Mouse (Mus musculus) testis, postnatal 14 days (tissue): ENCODE data around the gene Slc27a2.
"Not testable (repeated sequence)": the region's sequence is repeated elsewhere in the genome, so short reads cannot be mapped to it uniquely, and the experiment has no call there.

Source experiments
- DNase-seq: peaks from one replicate; pipeline ENCODE4 v3.0.0; 2021; ENCODE audit warnings: low spot score

Gene Slc27a2

DNA sequence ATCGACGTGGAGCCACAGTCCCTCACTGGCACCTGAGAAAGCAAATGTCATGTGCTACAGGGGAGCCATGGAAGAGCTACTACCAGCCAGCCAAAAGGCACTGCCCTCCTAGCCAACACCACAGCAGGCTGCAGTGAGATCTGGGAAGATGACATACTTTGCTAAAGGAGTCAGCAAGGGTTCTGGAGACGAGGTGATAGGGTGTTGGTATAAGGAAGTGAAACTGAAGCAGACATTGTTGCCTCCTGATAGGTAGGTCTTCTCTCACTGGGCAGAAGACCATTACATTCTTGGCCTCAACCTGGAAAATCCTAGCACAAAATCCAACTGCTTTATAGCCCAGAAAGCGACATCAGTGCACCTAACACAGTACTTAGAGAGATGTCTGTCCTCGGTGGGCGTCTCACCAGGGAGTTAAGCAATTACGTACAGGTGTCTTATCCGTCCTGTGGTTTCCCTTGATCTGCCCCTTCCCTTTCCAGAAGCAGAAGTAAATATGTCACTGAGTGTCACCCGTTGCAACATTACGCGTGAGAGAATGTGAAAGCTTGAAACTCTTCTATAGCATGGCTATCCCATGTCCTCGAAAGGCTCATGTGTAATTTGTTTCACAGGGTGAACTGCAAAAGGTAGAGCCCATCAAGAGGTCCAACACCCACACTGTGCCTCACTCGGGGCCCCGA is 49.9 kb downstream of the Slc27a2 start:
- no peak for DNase-seq

DNA sequence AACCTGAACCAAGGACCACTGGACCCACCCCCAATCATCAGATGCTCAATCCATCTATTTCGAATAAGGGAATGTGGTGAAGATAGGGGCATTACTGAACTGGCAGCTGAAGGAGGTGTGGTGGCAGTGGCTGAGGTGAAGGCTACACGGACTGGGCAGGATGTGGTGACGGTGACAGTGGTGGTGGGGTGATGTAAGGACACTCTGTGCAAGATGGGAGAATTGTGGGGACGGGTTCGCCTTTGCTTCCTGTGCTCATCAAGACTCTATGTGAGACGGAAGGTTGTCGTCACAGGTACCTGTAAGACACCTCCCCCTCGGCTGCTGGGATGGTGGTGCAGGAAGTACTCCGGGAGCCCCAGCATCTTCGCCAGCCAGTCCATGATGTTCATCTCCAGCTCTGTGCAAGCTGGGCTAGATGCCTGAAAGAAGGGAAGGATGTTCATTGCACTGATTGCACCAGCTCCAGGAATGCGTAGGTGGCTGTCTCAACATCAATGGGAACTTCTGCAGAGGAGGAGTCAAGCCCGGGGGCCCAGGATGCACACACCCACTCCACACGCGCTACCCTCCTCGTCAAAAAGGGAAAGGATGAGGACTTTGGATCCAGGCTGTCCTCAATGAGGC is 54.0 kb downstream of the Slc27a2 start:
- DNase-seq, result peak; percentile 47

DNA sequence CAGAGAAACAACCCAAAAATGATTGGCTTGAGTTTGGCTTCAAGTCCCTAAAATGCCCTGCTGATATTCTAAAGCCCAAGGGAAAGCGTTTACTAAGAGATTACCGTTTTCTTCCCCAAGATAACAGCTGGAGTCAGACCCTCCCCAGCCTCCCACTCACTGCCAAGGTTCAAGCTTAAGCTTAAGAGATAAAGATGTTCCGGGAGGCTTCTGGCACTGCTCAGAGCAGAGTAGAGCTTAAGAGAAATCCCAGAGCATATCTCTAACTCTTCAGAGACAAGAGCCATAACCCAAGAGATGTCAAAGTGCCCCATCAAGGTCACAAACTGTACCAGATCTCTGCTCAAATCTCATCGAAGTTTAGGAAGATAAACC is 54.5 kb downstream of the Slc27a2 start:
- DNase-seq, result peak; percentile 78

DNA sequence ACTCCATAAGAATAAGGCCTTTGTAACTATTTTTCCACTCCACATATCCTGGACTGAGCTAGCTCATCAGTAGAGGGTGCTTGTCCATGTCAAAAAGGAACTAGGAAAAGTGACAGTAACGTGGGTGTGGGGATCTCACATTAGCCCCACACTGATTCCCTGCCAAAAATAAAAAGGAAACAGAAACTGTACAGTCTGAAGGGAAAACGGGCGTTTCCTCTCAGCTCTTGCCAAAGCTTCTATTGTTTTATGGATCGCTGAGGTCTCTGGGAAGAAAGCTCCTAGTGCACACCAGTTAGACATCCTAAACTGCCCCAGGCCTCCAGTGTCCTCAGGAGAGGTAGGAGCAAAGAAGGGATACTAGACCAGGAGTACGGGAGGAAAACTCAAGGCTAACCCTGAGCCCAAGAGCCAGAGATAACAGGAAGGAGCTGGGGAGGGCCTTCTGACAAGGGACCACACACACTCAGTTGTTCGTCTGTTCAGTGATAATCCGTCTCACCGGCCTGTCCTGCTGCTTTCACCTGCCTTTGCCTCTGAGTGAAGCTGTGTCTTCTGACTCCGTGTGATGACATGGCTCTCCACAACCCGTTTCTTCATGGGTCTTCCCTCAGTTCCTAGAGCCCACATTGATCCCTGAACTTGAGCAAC is 55.5 kb downstream of the Slc27a2 start:
- no peak for DNase-seq

DNA sequence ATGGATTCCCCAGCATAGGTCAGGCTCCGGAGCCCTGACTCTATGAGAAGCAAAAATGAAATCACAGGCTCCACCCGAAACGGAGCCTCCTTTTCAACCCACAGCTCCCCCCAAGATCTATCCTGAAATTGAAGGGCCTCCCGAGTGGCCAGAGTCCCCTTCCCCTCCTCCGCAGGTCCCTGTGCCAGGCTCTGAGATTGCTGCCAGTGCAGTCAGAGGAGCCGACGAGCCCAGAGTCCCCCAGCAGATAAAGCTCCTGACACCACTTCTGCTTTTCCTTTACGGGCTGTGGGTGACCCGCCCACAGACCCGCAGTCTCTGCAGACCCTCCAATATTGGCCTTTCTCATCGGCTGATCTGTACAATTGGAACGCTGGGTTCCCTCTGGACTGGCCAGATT is 57.4 kb downstream of the Slc27a2 start:
- not testable (repeated sequence) for DNase-seq

DNA sequence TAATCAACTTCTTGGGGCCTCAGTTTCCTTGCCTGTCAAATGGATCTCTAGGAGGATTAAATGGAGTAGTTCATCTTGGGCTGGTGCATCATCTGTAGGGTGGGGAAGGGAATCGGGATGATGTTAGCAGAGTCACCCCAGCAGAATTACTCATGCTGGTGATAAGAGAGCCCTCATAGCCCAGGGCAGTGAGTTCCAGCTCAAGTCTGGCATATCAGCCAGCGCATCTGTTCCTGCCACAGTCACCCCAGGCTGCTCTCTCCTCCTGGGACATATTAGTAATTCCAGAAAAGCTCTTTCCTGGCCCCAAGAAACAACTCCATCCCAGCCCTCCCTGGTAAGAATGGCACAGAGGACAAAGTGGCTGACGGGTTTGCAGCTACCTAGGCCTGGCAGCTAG is 63.1 kb downstream of the Slc27a2 start:
- no peak for DNase-seq

DNA sequence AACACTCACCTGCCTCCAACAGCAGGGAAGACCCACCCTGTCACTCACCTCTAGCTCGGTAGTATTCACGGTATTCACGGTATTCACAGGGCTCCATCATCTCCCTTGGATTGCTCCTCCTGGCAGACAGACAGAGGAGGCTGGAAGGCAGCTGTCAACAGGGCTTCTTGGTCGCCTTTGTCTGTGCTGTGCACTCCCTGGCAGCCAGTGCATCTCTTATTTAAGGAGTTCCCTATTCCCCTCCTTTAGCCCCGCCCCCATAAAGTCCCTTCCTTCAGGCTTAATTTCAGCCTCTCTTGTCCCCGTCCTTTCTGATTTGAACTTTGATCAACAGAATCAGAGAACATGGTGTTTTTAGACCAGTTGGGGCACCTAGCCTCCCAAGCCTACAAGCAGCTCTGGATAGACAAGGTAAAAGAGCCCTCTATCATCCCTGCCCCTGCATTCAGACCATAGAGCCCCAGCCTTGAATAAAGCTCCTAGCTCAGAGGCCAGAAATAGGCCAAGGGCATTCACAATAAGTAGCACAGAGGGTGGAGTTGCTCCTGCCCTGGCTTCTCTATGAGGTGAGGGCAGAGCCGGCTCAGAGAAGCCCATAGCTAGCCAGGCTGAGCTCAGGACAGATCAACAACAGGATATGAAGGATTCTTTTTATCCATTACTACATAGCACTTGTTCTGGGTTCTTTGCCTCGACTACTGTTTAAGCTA is 66.4 kb downstream of the Slc27a2 start:
- no peak for DNase-seq

DNA sequence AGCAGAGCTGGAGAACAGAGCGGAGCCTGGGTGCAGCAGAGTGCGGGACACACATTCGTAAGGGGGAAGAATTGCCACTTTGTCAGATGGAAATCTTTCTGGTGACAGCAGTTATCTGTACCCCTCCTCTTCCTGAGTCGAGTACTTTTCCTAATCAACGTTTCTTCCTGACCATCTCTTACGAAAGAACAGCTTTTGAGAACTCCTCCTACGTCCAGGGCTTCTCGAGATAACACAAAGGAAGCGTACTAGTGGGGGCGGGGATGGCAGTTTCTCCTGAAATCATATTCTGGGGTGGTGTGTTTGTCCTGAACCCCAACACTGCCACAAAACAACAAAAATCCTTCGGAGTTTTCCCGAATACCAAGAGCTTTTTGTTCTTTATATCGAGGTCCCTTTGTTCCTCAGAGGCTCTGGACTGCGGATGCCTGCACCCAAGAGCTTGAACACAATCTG is 67.1 kb downstream of the Slc27a2 start, which contains the start of gene Hdc:
Gene Hdc, minus strand, starts transcription at position 51 of the 456 bp plus-strand sequence.
- DNase-seq, result no peak

DNA sequence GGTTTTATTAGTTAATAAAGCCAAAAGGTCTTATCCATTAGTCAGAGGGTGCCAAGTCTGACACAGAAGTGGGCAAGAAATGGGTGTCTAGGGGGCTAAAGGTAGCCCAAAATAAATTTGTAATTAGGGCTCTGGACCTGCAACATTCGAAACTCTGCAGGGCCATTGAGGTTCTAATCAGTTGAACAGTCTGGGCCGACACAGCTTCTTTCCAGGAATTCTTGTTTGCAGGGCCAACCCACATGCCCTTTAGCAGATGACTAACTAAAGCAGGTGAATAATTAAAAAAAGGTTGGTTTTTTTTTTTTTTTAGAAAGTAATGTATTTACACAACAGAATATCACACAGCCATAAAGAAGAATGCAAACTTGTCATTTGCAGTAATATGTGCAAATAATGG is 70.2 kb downstream of the Slc27a2 start:
- no peak for DNase-seq

DNA sequence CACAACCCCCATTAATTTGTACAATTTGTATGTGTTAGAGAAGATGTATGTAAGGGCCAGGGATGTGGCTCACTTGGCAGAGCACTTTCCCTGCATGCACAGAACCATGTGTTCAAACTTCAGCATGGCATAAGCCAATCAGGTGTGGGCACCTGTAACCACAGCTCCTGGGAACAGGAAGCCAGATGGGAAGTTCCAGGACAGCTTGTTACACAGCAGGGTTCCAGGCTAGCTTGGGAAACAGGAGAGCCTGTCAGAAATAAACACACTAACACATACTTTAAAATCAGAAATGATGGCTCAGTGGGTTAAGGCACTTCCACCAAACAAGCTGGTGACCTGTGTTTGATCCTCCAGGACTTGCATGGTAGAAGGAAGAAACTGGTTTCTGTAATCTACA is 70.9 kb downstream of the Slc27a2 start:
- DNase-seq, result no peak

DNA sequence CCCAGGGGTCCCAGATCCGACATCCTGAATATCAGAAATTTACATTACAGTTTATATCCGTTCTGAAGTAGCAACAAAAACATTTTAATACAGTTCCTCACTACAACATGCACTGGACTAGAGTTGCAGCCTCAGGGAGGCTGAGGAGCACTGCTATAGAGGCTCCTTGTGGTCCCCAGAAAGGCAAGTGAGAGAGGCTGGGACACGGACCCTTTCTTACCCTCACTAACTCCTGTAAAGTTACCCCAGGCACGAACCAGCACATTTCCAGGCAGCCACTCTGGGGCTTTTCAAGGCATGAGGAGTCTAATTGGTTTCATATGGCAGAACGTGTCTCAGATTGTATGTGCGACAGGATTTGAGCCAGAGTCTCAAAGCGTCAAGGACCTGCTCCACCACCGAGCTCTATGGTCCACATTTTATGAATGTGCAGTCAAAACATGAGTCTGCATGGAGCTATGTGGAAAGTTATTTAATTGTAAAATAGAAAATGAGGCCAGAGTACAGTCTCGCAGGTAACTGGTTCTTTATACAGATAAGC is 76.3 kb downstream of the Slc27a2 start:
- DNase-seq, result no peak

DNA sequence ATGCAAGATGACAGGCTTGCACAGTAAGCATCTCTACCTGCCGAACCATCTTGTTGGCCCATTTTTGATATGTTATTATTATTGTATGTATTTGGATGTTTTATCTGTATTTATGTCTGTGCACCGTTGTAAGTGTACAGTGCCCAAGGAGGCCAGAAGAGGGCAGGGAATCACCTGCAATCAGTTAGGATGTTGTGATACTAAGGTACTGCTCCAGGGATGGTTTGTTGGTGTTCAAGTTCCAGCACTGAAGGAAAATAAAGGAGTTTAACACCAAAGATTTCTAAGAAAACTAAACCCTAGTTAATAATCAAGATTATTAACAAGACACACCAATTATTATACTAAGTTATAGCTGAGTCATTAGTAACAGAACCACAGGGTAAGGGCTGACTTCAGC is 81.0 kb downstream of the Slc27a2 start:
- no peak for DNase-seq

DNA sequence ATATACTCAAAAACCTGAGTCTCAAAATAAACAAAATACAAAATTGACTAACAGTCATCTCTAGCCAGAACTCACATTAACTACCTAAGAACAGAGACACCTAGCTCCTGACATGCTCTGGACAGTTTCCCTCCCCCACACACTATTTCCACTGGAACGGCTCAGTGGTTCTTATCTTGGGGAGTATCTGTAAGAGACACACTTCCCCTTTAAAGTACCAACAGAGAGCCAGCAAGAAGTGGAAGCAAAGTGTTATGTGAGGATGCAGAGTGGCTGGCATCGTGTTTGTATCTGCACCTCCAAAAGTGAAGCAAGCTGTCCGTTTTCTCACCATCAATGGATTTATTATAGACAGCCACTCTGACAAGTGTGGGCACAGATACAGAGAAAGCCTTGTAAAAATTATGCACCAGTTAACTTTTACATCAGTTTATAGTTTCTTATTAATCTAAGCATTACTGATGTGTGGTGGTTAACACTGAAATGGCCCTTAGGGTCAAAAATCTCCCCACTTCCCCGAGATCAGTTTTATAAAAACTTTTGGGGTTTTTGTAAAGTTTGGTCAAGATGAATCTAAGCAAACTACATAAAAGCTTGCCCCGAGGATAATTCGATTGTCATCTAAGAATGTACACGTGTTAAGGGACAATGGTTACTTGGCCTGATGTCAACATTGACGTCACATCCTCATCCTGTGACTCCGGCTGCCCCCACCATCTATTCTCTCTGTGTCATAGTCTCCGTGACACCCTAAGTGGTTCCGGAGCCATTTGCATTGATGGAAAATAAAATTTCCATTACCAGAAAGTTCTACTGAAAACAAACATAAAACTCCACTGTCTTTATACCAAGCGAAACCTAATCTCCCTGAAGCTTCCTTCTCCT is 84.0 kb downstream of the Slc27a2 start:
- no peak for DNase-seq
